Mouse (Mus musculus) heart, embryonic 14.5 days (tissue): ENCODE measurements around the gene Olfr888. TPM values are rescaled to one million over a fixed set of nuclear protein-coding genes. Genes with fewer than 3 reads are reported as not detected.

Experiments
- ATAC-seq: fragments of 200-750 bp; cut with Nextera tagmentation; 2 replicates; pipeline ENCODE4 v1.8.0; 2017; ENCODE audit warnings: low read depth, moderate TSS enrichment; ENCODE audit not compliant: insufficient number of reproducible peaks, insufficient read depth, low FRiP score
- H3K27ac ChIP-seq, 2 experiments: fragments of 200-500 bp in 1 of 2; fragments of 300-500 bp in 1 of 2; sonication (generic) in 1 of 2; replicated peaks in 1 of 2; 2 replicates each; pipeline ENCODE4 v1.5.1; 2012 to 2014; ENCODE audit warnings: low read depth in 2 of 2, low read length in 2 of 2, control low read depth in 1 of 2, mild to moderate bottlenecking in 1 of 2, mixed read lengths in 1 of 2; ENCODE audit not compliant: control insufficient read depth in 1 of 2, insufficient read depth in 1 of 2
- H3K27me3 ChIP-seq: fragments of 300-500 bp; sonication (generic); 2 replicates; pipeline ENCODE4 v1.6.1; 2014; ENCODE audit warnings: mild to moderate bottlenecking, low read length, control low read depth; ENCODE audit not compliant: control insufficient read depth, insufficient read depth
- H3K36me3 ChIP-seq: fragments of 300-500 bp; sonication (generic); 2 replicates; pipeline ENCODE4 v1.6.1; 2014; ENCODE audit warnings: mild to moderate bottlenecking, control low read depth, low read length, mixed read lengths; ENCODE audit not compliant: control insufficient read depth, insufficient read depth
- H3K4me1 ChIP-seq, 2 experiments: fragments of 200-500 bp in 1 of 2; fragments of 300-500 bp in 1 of 2; sonication (generic) in 1 of 2; 2 replicates each; pipeline ENCODE4 v1.6.1; 2012 to 2014; ENCODE audit warnings: low read length in 2 of 2, control low read depth in 1 of 2, mixed read lengths in 1 of 2; ENCODE audit not compliant: control insufficient read depth in 2 of 2, insufficient read depth in 2 of 2
- H3K4me2 ChIP-seq: fragments of 300-500 bp; sonication (generic); 2 replicates; pipeline ENCODE4 v1.6.1; 2014; ENCODE audit warnings: mild to moderate bottlenecking, low read length
- H3K4me3 ChIP-seq, 2 experiments: fragments of 200-500 bp in 1 of 2; fragments of 300-500 bp in 1 of 2; sonication (generic) in 1 of 2; 2 replicates each; pipeline ENCODE4 v1.5.1; 2012 to 2014; ENCODE audit warnings: low read length in 2 of 2, mild to moderate bottlenecking in 2 of 2, control low read depth in 1 of 2, low read depth in 1 of 2, moderate library complexity in 1 of 2; ENCODE audit not compliant: control insufficient read depth in 1 of 2, insufficient read depth in 1 of 2
- H3K9ac ChIP-seq: fragments of 300-500 bp; sonication (generic); 2 replicates; pipeline ENCODE4 v1.6.1; 2014; ENCODE audit warnings: mild to moderate bottlenecking, low read length
- H3K9me3 ChIP-seq: fragments of 300-500 bp; sonication (generic); 2 replicates; pipeline ENCODE4 v1.6.1; 2016; ENCODE audit warnings: low read length, control low read depth; ENCODE audit not compliant: control insufficient read depth
- WGBS: fragments of 180-500 bp; shearing (Covaris S2); extraction: QIAGEN DNeasy Blood & Tissue Kit; methylation state at CpG from one replicate; pipeline ENCODE4 v1.1.7; 2014; 5-methylcytosine and 5-hydroxymethylcytosine counted together
- polyA plus RNA-seq: library from polyadenylated mRNA; unstranded; fragments of >200 nt; fragmentation: Nextera tagmentation; extraction: Ambion mirVana; gene quantifications from 2 replicates; pipeline ENCODE4 v1.2.1, GENCODE M21; 2014

The Olfr888 gene
- polyA plus RNA-seq, result not detected in 2 replicates

- no peaks in the 10 kb centered on the region for H3K4me1 ChIP-seq
- WGBS, result 70% methylated on average over 1 of the region's 1 CpGs
- H3K9ac ChIP-seq, result no peak within 1 kb of the TSS
- H3K36me3 ChIP-seq, result no peaks in the 10 kb centered on the region
- H3K27ac ChIP-seq, result no peak within 1 kb of the TSS
- no peaks in the 10 kb centered on the region for H3K27me3 ChIP-seq
- ATAC-seq, result no peak
- no peak within 1 kb of the TSS for H3K4me2 ChIP-seq
- no peaks in the 10 kb centered on the region for H3K9me3 ChIP-seq
- no peak within 1 kb of the TSS for H3K4me3 ChIP-seq
These were observed at the start of gene Olfr888 for GRCm38 (mm10) chr9:38107828-38108227. Gene Olfr888 (plus strand): TSS chr9:38108128.

- Histone ChIP-seq H3K4me3 (no peak within 1 kb of the TSS), H3K9ac (no peak within 1 kb of the TSS), H3K27ac (no peak within 1 kb of the TSS), H3K4me1 (no peaks in the 10 kb centered on the region), H3K9me3 (no peaks in the 10 kb centered on the region), H3K27me3 (no peaks in the 10 kb centered on the region), H3K4me2 (no peak within 1 kb of the TSS), H3K36me3 (no peaks in the 10 kb centered on the region)
- WGBS, result 81% methylated on average over 3 of the region's 3 CpGs
- no peak for ATAC-seq
These were observed 46.9 kb upstream of the Olfr888 start, which contains the start of gene Olfr885 for GRCm38 (mm10) chr9:38061022-38061421. Gene Olfr885 (plus strand): TSS chr9:38061322.

DNA sequence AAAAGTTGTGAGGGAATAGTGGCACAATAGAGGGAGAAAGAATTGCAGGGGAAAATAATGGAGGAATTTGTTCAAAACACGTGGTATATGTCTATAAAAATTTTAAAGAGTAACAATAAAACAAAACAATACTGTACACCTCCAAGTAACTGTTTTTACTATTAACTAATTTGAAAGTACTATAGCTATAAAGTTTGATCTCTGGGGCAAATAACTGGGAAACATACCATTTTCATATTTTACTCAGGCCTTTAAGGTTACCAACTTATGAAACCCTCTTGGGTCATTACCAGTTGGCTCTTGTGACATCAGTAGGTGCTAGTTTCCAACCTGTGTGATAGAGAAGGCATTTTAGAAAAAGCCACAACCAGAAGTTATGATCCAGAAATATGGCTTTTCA, 24.2 kb upstream of the Olfr888 start, which contains the start of gene Olfr887:
Gene Olfr887 (plus strand): TSS at position 301 of the 400 bp plus-strand sequence.
- Histone ChIP-seq H3K9me3 (no peaks in the 10 kb centered on the region), H3K27me3 (no peaks in the 10 kb centered on the region), H3K36me3 (no peaks in the 10 kb centered on the region), H3K4me1 (no peaks in the 10 kb centered on the region), H3K4me2 (no peak within 1 kb of the TSS), H3K9ac (no peak within 1 kb of the TSS), H3K4me3 (no peak within 1 kb of the TSS), H3K27ac (no peak within 1 kb of the TSS)
- 73% methylated on average over 1 of the region's 1 CpGs for WGBS
- ATAC-seq, result no peak

- Histone ChIP-seq H3K36me3 (no peaks in the 10 kb centered on the region), H3K27me3 (no peaks in the 10 kb centered on the region), H3K4me2 (no peak within 1 kb of the TSS), H3K4me3 (no peak within 1 kb of the TSS), H3K9ac (no peak within 1 kb of the TSS), H3K4me1 (no peaks in the 10 kb centered on the region), H3K27ac (no peak within 1 kb of the TSS), H3K9me3 (no peaks in the 10 kb centered on the region)
- no peak for ATAC-seq
These were observed 7.0 kb downstream of the Olfr888 start, which contains the start of gene Olfr889 for GRCm38 (mm10) chr9:38114898-38115297. Gene Olfr889 (plus strand): TSS chr9:38115198.

DNA sequence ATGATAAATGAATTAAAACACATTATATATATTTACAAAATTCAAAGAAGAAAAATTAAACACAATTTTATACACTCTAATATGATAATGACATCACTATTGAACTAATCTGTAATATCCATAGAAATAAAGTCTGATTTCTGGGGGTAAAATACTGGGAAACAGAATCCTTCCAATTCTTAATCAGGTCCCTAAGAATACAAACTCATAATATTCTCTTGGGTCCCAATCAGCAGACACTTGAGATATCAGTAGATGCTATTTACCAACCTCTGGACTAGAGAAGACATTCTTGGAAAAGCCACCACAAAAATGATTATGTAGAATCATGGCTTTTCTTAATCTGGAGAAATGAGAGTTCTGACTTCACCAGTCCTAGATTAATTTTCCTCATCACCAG, 34.3 kb downstream of the Olfr888 start, which contains the start of gene Olfr890:
Gene Olfr890 (plus strand): TSS at position 301 of the 400 bp plus-strand sequence.
- Histone ChIP-seq H3K36me3 (no peaks in the 10 kb centered on the region), H3K9me3 (no peaks in the 10 kb centered on the region), H3K4me2 (no peak within 1 kb of the TSS), H3K27ac (no peak within 1 kb of the TSS), H3K4me3 (no peak within 1 kb of the TSS), H3K9ac (no peak within 1 kb of the TSS), H3K27me3 (no peaks in the 10 kb centered on the region), H3K4me1 (no peaks in the 10 kb centered on the region)
- ATAC-seq, result no peak

Other genes starting within 250 kb of the Olfr888 start
- gene Olfr145, start 211.4 kb upstream of the Olfr888 start, polyA plus RNA-seq, result not detected in 2 replicates
- not detected in 2 replicates for gene Olfr878, start 190.3 kb upstream of the Olfr888 start, polyA plus RNA-seq
- not detected in 2 replicates for gene Olfr881, start 116.3 kb upstream of the Olfr888 start, polyA plus RNA-seq
- not detected in 2 replicates for gene Olfr883, start 82.3 kb upstream of the Olfr888 start, polyA plus RNA-seq
- gene Olfr884, start 61.6 kb upstream of the Olfr888 start, polyA plus RNA-seq, result not detected in 2 replicates
- gene Olfr885, start 46.8 kb upstream of the Olfr888 start, polyA plus RNA-seq, result not detected in 2 replicates
- not detected in 2 replicates for gene Olfr887, start 24.1 kb upstream of the Olfr888 start, polyA plus RNA-seq
- not detected in 2 replicates for gene Olfr889, start 7.1 kb downstream of the Olfr888 start, polyA plus RNA-seq
- gene Olfr890, start 34.4 kb downstream of the Olfr888 start, polyA plus RNA-seq, result not detected in 2 replicates
- gene Olfr891, start 72.7 kb downstream of the Olfr888 start, polyA plus RNA-seq, result not detected in 2 replicates
- gene Olfr893, start 100.2 kb downstream of the Olfr888 start, polyA plus RNA-seq, result not detected in 2 replicates
- gene Olfr894, start 109.9 kb downstream of the Olfr888 start, polyA plus RNA-seq, result not detected in 2 replicates
- gene Olfr143, start 144.6 kb downstream of the Olfr888 start, polyA plus RNA-seq, result not detected in 2 replicates
- gene Olfr895, start 159.7 kb downstream of the Olfr888 start, polyA plus RNA-seq, result not detected in 2 replicates
- gene Olfr896-ps1, start 183.0 kb downstream of the Olfr888 start, polyA plus RNA-seq, result not detected in 2 replicates
- gene Olfr25, start 220.9 kb downstream of the Olfr888 start, polyA plus RNA-seq, result not detected in 2 replicates
- gene Olfr898, start 240.3 kb downstream of the Olfr888 start, polyA plus RNA-seq, result not detected in 2 replicates